Mouse (Mus musculus) myocyte (in vitro differentiated cells): ENCODE measurements around the gene Asb15. TPM values are rescaled to one million over a fixed set of nuclear protein-coding genes. Genes with fewer than 3 reads are reported as not detected.
A peak's percentile ranks its signal among the peaks of the same experiment; 100 is the strongest.

Source experiments
- H3K27me3 ChIP-seq: one replicate; pipeline ENCODE4 v1.6.1; 2011; ENCODE audit not compliant: control insufficient read depth, insufficient read depth, insufficient read length
- H3K36me3 ChIP-seq: one replicate; pipeline ENCODE4 v1.6.1; 2011; ENCODE audit not compliant: control insufficient read depth, insufficient read depth
- H3K4me2 ChIP-seq: one replicate; pipeline ENCODE4 v1.6.1; 2011; ENCODE audit warnings: low read depth, control low read depth
- H3K4me3 ChIP-seq: one replicate; pipeline ENCODE4 v1.5.1; 2011; ENCODE audit warnings: mild to moderate bottlenecking, control low read depth, moderate library complexity
- H3K79me2 ChIP-seq: one replicate; pipeline ENCODE4 v1.6.1; 2011; ENCODE audit not compliant: control insufficient read depth, insufficient read depth
- H3ac ChIP-seq: one replicate; pipeline ENCODE4 v1.6.1; 2011; ENCODE audit not compliant: control insufficient read depth, insufficient read length
- CEBPB ChIP-seq: IDR thresholded peaks from 2 replicates; pipeline ENCODE4 v1.6.1; 2011; ENCODE audit warnings: mild to moderate bottlenecking, moderate library complexity; ENCODE audit not compliant: poor library complexity, insufficient read depth, severe bottlenecking
- E2F4 ChIP-seq: IDR thresholded peaks from one replicate; pipeline ENCODE4 v1.6.1; 2011; ENCODE audit warnings: mild to moderate bottlenecking, control low read depth, moderate library complexity; ENCODE audit not compliant: insufficient read depth
- MAX ChIP-seq: IDR thresholded peaks from one replicate; pipeline ENCODE4 v1.6.1; 2011; ENCODE audit warnings: low read depth, mild to moderate bottlenecking, control low read depth
- MYOD1 ChIP-seq, 3 experiments: IDR thresholded peaks; one replicate each; pipeline ENCODE4 v1.6.1; 2011; ENCODE audit warnings: control low read depth in 2 of 3, low read depth in 2 of 3, mild to moderate bottlenecking in 2 of 3, moderate library complexity in 1 of 3; ENCODE audit not compliant: insufficient read length in 2 of 3, control insufficient read depth in 1 of 3
- MYOG ChIP-seq, 3 experiments: IDR thresholded peaks; one replicate each; pipeline ENCODE4 v1.6.1; 2011; ENCODE audit warnings: control low read depth in 2 of 3, low read depth in 2 of 3, mild to moderate bottlenecking in 2 of 3; ENCODE audit not compliant: insufficient read length in 2 of 3, control insufficient read depth in 1 of 3, insufficient read depth in 1 of 3
- POLR2A ChIP-seq: IDR thresholded peaks from one replicate; pipeline ENCODE4 v1.6.1; 2011; ENCODE audit warnings: low read depth, mild to moderate bottlenecking, control low read depth, moderate library complexity; ENCODE audit not compliant: insufficient read length
- POLR2AphosphoS2 ChIP-seq: IDR thresholded peaks from one replicate; pipeline ENCODE4 v1.6.1; 2011; ENCODE audit warnings: low read depth, control low read depth; ENCODE audit not compliant: insufficient read length
- REST ChIP-seq: IDR thresholded peaks from one replicate; pipeline ENCODE4 v1.6.1; 2011; ENCODE audit warnings: mild to moderate bottlenecking, control low read depth, moderate library complexity; ENCODE audit not compliant: insufficient read depth, insufficient read length
- SRF ChIP-seq: IDR thresholded peaks from one replicate; pipeline ENCODE4 v1.6.1; 2011; ENCODE audit warnings: low read depth; ENCODE audit not compliant: control insufficient read depth, insufficient read length
- TCF12 ChIP-seq: IDR thresholded peaks from one replicate; pipeline ENCODE4 v1.6.1; 2011; ENCODE audit warnings: mild to moderate bottlenecking, control low read depth; ENCODE audit not compliant: poor library complexity, insufficient read depth, severe bottlenecking
- TCF3 ChIP-seq: IDR thresholded peaks from one replicate; pipeline ENCODE4 v1.6.1; 2011; ENCODE audit warnings: low read depth, control low read depth; ENCODE audit not compliant: insufficient read length
- USF1 ChIP-seq: IDR thresholded peaks from one replicate; pipeline ENCODE4 v1.6.1; 2011; ENCODE audit warnings: low read depth, mild to moderate bottlenecking, control low read depth, moderate library complexity
- polyA plus RNA-seq: library from polyadenylated mRNA; unstranded; fragments of >200 nt; fragmentation: generic; extraction: Trizol; gene quantifications from one replicate; pipeline ENCODE4 v1.2.1, GENCODE M21; 2012; ENCODE audit warnings: missing spikeins

Gene Asb15
- polyA plus RNA-seq, 1 experiment = 0.16 TPM

GRCm38 (mm10) chr6:24612074-24612755 lies 84.3 kb downstream of the Asb15 start:
- Histone ChIP-seq H3K4me3 (no peak overlapping the region), H3K4me2 (no peak overlapping the region), H3K79me2 (no peaks in the 10 kb centered on the region), H3K27me3 (no peaks in the 10 kb centered on the region), H3ac (no peak overlapping the region), H3K36me3 (peaks cover 33% of the 10 kb centered on the region)
- no peak for TF ChIP-seq E2F4
- TF ChIP-seq TCF3 = no peak
- no peak for TF ChIP-seq SRF
- no peak for TF ChIP-seq CEBPB
- TF ChIP-seq MAX = no peak
- TF ChIP-seq REST = no peak
- TF ChIP-seq TCF12 = no peak
- no peak for TF ChIP-seq MYOD1 (IDR thresholded peaks at IDR 0.05; ENCODE audit: control insufficient read depth in 1 of 3, insufficient read length in 2 of 3, low read depth in 2 of 3)
- no peak for TF ChIP-seq POLR2AphosphoS2
- TF ChIP-seq MYOG (IDR thresholded peaks at IDR 0.05; ENCODE audit: control insufficient read depth in 1 of 3, insufficient read depth in 1 of 3, insufficient read length in 2 of 3, low read depth in 2 of 3) = no peak
- no peak for TF ChIP-seq USF1
- TF ChIP-seq POLR2A = no peak

DNA sequence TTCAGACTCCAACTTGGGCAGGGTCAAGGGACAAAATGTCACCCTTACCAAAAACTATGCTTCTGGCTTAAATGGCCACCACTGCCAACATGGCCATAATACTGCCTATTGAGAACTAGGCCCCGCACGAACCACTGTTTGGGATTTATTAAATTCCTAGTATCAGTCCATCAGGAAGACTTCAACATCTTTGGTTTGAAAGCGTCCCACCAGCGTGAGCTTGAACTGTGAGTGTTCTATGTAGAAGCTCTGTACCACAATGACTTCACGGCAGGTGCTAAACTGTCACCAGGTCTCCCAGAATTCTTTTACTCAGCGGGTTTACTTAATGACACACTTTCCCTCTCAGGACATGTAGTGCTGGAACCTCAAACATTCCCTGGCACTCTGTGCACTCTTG lies 85.4 kb downstream of the Asb15 start:
- no peak for TF ChIP-seq SRF
- H3K4me3 ChIP-seq = no peak overlapping the region
- H3K79me2 ChIP-seq = no peaks in the 10 kb centered on the region
- H3K36me3 ChIP-seq = peaks cover 44% of the 10 kb centered on the region
- H3K4me2 ChIP-seq = no peak overlapping the region
- no peaks in the 10 kb centered on the region for H3K27me3 ChIP-seq
- no peak overlapping the region for H3ac ChIP-seq

- H3K4me2 ChIP-seq = no peak overlapping the region
- H3K36me3 ChIP-seq = peaks cover 46% of the 10 kb centered on the region
- H3K79me2 ChIP-seq = no peaks in the 10 kb centered on the region
- no peak overlapping the region for H3K4me3 ChIP-seq
- TF ChIP-seq POLR2AphosphoS2 (no peak), CEBPB (no peak), MYOG (IDR thresholded peaks at IDR 0.05; ENCODE audit: control insufficient read depth in 1 of 3, insufficient read depth in 1 of 3, insufficient read length in 2 of 3, low read depth in 2 of 3) (no peak), REST (no peak), TCF12 (no peak), E2F4 (no peak), SRF (no peak), MAX (no peak), POLR2A (no peak), MYOD1 (IDR thresholded peaks at IDR 0.05; ENCODE audit: control insufficient read depth in 1 of 3, insufficient read length in 2 of 3, low read depth in 2 of 3) (no peak), TCF3 (no peak), USF1 (no peak)
- no peaks in the 10 kb centered on the region for H3K27me3 ChIP-seq
- H3ac ChIP-seq = no peak overlapping the region
Measured at GRCm38 (mm10) chr6:24613918-24614317, 86.0 kb downstream of the Asb15 start.

DNA sequence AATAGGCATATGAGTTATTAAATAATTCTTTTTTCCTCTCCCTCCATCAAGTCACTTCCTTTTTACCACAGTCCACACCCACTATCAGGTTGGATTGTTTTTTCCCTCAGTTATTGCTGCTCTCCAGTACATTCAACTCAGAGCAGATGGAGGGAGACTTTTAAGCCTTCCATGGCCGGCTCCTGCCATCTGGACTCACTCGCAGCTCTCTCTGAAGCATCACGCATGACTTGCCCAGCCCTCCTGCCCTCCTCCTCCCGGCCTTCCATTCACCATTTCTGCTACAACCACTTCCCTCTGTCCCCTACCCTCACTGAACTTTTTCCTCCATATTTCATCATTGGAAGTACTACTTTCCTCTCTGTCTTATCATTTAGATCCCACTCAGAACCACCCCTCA lies 88.8 kb downstream of the Asb15 start:
- peaks cover 46% of the 10 kb centered on the region for H3K36me3 ChIP-seq

DNA sequence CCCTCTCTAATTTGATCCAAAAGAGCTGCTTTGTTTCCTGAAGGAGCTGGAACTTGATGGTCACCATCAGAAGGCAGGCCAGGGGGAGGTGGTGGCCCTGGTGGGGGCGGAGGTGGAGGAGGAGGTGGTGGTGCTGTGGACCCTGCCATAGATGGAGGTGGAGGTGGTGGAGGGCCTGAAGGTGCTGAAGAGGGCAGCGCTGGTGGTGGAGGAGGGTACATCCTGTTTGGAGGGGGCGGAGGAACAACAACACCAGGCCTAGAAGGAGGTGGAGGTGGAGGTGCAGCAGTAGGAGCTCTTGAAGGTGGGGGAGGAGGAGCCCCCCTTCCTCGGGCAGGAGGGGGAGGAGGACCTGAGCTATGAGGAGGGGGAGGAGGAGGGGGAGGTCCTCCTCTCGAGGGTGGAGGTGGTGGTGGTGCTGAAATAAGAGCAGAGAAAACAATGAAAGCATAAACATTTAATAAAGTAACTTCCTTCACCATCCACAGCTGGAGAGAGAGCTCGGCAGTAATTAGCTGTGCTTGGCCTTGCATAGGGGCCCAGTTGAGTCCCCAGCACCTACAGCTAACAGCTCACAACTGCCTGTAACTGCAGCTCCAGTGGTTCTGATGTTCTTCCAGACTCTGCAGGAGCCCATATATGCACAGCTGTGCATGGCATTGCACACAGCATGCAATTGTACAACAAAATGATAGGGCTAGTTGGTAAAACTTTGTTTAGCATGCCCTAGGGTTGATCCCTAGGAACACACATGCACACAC lies 91.5 kb downstream of the Asb15 start:
- Histone ChIP-seq H3K79me2 (no peaks in the 10 kb centered on the region), H3K4me3 (no peak overlapping the region), H3K4me2 (no peak overlapping the region), H3ac (no peak overlapping the region), H3K36me3 (peaks cover 42% of the 10 kb centered on the region), H3K27me3 (no peaks in the 10 kb centered on the region)
- TF ChIP-seq USF1 (no peak), E2F4 (no peak), TCF3 (no peak), POLR2A (no peak), POLR2AphosphoS2 (peak; percentile 14), MYOG (IDR thresholded peaks at IDR 0.05; ENCODE audit: control insufficient read depth in 1 of 3, insufficient read depth in 1 of 3, insufficient read length in 2 of 3, low read depth in 2 of 3) (no peak), MYOD1 (IDR thresholded peaks at IDR 0.05; ENCODE audit: control insufficient read depth in 1 of 3, insufficient read length in 2 of 3, low read depth in 2 of 3) (no peak), SRF (no peak), MAX (no peak)

More for the DNA sequence above, 88.8 kb downstream of the Asb15 start:
- no peaks in the 10 kb centered on the region for H3K79me2 ChIP-seq
- no peak overlapping the region for H3K4me2 ChIP-seq
- TF ChIP-seq USF1 = no peak
- no peaks in the 10 kb centered on the region for H3K27me3 ChIP-seq
- H3K4me3 ChIP-seq = no peak overlapping the region
- no peak overlapping the region for H3ac ChIP-seq
